Mouse (Mus musculus) olfactory bulb, adult 2 months (tissue): ENCODE data around the gene Prkar1a.

ENCODE experiments used
- CTCF ChIP-seq: fragments of 200-500 bp; IDR thresholded peaks from 2 replicates; pipeline ENCODE4 v1.5.1; 2012; ENCODE audit warnings: low read depth, mild to moderate bottlenecking, low read length, moderate library complexity; ENCODE audit not compliant: insufficient read depth
- POLR2A ChIP-seq: fragments of 200-500 bp; IDR thresholded peaks from 2 replicates; pipeline ENCODE4 v1.6.1; 2012; ENCODE audit warnings: mild to moderate bottlenecking, low read depth, low read length, moderate library complexity; ENCODE audit not compliant: insufficient read depth

DNA sequence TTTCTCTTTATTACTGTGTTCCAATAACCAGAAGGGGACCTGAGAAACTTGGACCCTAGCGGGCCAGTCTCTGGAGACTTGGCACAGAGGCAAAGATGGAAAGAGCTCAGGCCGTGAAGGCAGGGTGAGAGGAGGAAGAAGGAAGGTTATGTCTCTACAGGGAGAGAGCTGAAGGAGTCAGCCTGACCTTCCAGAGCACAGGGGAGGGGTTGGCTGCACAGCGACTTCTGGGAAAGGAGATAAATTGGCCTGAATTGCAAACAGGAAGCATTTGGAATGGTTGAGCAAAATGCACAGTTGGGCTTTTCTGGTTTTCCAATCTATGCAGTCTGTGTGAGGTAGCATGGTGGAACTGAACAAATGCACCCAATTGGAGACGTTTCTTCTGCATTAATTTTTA is 32.4 kb upstream of the Prkar1a start:
- TF ChIP-seq POLR2A (no peak), CTCF (no peak)
